Mouse (Mus musculus) stomach, embryonic 16.5 days (tissue): ENCODE results near the gene Lama4. TPM values are rescaled to one million over a fixed set of nuclear protein-coding genes. Genes with fewer than 3 reads are reported as not detected.
A peak's percentile ranks its signal among the peaks of the same experiment; 100 is the strongest.

Experiments
- ATAC-seq: fragments of 200-750 bp; cut with Nextera tagmentation; 2 replicates; pipeline ENCODE4 v1.8.0; 2017; ENCODE audit warnings: moderate number of reproducible peaks, moderate TSS enrichment; ENCODE audit not compliant: insufficient read depth, low FRiP score
- H3K27ac ChIP-seq: fragments of 300-500 bp; sonication (generic); 2 replicates; pipeline ENCODE4 v1.5.1; 2014; ENCODE audit warnings: low read length
- H3K27me3 ChIP-seq: fragments of 300-500 bp; sonication (generic); 2 replicates; pipeline ENCODE4 v1.6.1; 2014; ENCODE audit warnings: low read length, control low read depth, mixed read lengths; ENCODE audit not compliant: control insufficient read depth, insufficient read depth
- H3K36me3 ChIP-seq: fragments of 300-500 bp; sonication (generic); 2 replicates; pipeline ENCODE4 v1.6.1; 2014; ENCODE audit warnings: low read length; ENCODE audit not compliant: control insufficient read depth, insufficient read depth
- H3K4me1 ChIP-seq: fragments of 300-500 bp; sonication (generic); 2 replicates; pipeline ENCODE4 v1.6.1; 2014; ENCODE audit warnings: low read length, control low read depth, mixed read lengths; ENCODE audit not compliant: control insufficient read depth, insufficient read depth
- H3K4me2 ChIP-seq: fragments of 300-500 bp; sonication (generic); 2 replicates; pipeline ENCODE4 v1.6.1; 2014; ENCODE audit warnings: low read depth, low read length, mixed read lengths
- H3K4me3 ChIP-seq: fragments of 300-500 bp; sonication (generic); replicated peaks from 2 replicates; pipeline ENCODE4 v1.5.1; 2014; ENCODE audit warnings: mild to moderate bottlenecking, low read length
- H3K9ac ChIP-seq: fragments of 300-500 bp; sonication (generic); 2 replicates; pipeline ENCODE4 v1.6.1; 2014; ENCODE audit warnings: low read length
- H3K9me3 ChIP-seq: fragments of 300-500 bp; sonication (generic); replicated peaks from 2 replicates; pipeline ENCODE4 v1.6.1; 2016; ENCODE audit warnings: low read length, control low read depth; ENCODE audit not compliant: control insufficient read depth
- WGBS: fragments of 180-500 bp; shearing (Covaris S2); extraction: QIAGEN DNeasy Blood & Tissue Kit; methylation state at CpG from one replicate; pipeline ENCODE4 v1.1.7; 2014; 5-methylcytosine and 5-hydroxymethylcytosine counted together
- polyA plus RNA-seq: library from polyadenylated mRNA; unstranded; fragments of >200 nt; fragmentation: Nextera tagmentation; extraction: Ambion mirVana; gene quantifications from 2 replicates; pipeline ENCODE4 v1.2.1, GENCODE M21; 2015

Lama4 gene
- polyA plus RNA-seq, result 72.4 and 75.1 TPM in 2 replicates

DNA sequence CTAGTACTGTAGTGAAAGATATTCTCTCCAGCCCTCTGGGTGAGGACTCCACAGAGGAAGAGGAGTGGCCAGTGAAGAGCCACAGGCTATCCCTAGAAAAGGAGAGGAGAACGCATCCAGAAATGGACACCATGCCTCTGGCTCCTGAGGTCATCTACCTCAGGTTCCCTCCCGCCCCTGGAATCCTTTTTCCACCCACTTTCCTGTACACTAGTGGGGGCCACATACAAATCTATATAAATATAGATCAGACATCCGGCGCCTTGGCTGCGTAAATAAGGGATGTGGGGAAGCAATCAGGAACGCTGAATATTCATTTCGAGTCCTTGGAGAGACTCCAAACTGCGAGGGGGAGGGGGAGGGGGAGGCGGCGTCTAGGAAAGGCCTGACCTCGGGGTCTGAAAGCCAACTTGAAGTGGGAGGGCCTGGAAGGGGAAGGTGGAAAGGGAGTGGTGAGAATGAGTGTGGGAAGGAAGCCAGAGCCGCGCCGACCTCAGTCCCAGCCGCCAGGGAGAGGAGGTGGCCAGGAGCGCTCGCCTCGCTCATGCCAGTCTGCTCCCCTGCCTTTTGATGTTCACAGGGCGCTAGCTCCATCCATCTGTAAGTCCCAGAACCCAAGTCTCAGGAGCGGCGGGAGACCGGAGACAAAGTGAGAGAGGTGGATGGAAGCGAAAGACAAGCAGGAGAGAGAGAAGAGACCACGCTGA is at the start of gene Lama4:
Gene Lama4 (plus strand): TSS at position 441 of the 707 bp plus-strand sequence.
- peak within 1 kb of the TSS; percentile 62 for H3K4me2 ChIP-seq
- H3K9ac ChIP-seq, result peak within 1 kb of the TSS; percentile 77
- peak within 1 kb of the TSS; percentile 83 for H3K27ac ChIP-seq
- peaks cover 12% of the 10 kb centered on the region for H3K4me1 ChIP-seq
- no peaks in the 10 kb centered on the region for H3K9me3 ChIP-seq
- H3K36me3 ChIP-seq, result no peaks in the 10 kb centered on the region
- WGBS, result 3% methylated on average over 24 of the region's 24 CpGs
- peak; percentile 84 for ATAC-seq
- peak within 1 kb of the TSS; percentile 52 for H3K4me3 ChIP-seq
- H3K27me3 ChIP-seq, result no peaks in the 10 kb centered on the region

DNA sequence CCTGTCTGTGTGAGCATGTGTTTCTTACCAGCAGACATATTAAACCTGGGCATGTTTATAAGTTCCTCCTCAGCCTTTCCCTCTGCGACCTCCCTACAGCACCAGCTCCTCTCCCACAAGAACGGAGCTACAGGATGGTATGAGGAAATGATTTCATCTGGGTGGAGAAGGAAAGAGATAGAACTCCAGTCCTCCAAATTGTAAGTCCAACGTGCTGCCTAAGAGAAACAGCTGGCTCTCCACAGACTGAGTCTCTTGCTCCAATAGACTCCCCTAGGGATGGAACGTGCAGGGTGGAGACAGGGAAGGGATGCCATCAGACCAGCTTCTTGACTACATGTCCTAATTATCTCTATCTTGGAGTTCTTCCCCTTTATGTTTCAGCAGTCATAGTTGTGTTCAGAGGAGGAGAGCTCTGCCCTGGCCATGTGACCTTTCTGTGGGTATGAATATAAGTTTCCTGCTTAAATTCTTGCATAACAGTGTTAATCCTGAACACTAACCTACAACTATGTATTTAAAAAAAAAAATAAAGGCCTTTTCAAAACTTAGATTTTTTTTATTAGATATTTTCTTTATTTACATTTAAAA is 49.2 kb upstream of the Lama4 start:
- no peak overlapping the region for H3K4me2 ChIP-seq
- WGBS, result 27% methylated on average over 4 of the region's 4 CpGs
- no peak overlapping the region for H3K9ac ChIP-seq
- peak overlapping the region; percentile 48; the same call in 1 of the 2 replicates for H3K27ac ChIP-seq
- H3K4me1 ChIP-seq, result peaks cover 4% of the 10 kb centered on the region; the same call in 1 of the 2 replicates
- no peaks in the 10 kb centered on the region for H3K36me3 ChIP-seq
- no peaks in the 10 kb centered on the region for H3K27me3 ChIP-seq
- ATAC-seq, result peak; percentile 37; the same call in 1 of the 2 replicates
- H3K4me3 ChIP-seq, result no peak overlapping the region
- H3K9me3 ChIP-seq, result no peaks in the 10 kb centered on the region

DNA sequence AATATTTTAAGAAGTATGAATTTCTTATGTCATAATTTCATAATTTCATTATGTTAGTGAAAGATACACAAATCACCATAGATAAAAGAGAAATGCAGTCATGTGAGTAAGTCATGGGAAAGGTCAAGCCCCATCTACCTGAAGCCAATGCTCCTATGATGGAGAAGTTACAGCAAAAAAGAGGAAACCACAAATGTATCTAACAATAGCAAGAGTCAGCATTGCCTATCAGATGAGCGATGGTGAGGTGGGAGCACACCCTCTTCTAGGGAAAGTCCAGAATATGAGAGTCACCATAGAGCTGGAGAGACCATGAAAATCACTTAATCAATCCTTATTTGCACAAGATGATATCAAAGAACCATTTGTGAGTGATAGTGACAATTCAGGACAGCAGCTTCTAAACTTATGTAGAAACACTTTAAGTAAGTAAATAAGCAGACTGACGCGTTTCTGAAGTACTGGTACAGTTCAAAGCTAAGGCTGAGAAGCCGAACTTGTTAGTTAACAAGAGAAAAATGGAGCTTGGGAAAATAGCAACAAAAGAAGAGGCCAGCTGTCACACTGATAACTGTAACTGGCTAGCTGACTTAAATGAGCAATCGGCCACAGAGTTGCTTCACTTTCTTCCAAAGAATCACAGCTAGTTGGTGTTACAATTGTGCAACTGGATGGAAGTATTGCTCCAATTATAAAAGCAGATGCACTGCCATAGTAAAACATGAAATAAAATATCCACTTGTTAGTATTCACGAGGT is 36.2 kb upstream of the Lama4 start:
- Histone ChIP-seq H3K4me3 (no peak overlapping the region), H3K27me3 (no peaks in the 10 kb centered on the region), H3K9ac (no peak overlapping the region), H3K4me2 (no peak overlapping the region), H3K4me1 (no peaks in the 10 kb centered on the region), H3K36me3 (no peaks in the 10 kb centered on the region), H3K27ac (no peak overlapping the region), H3K9me3 (no peaks in the 10 kb centered on the region)
- ATAC-seq, result no peak
- WGBS, result 74% methylated on average over 6 of the region's 6 CpGs

DNA sequence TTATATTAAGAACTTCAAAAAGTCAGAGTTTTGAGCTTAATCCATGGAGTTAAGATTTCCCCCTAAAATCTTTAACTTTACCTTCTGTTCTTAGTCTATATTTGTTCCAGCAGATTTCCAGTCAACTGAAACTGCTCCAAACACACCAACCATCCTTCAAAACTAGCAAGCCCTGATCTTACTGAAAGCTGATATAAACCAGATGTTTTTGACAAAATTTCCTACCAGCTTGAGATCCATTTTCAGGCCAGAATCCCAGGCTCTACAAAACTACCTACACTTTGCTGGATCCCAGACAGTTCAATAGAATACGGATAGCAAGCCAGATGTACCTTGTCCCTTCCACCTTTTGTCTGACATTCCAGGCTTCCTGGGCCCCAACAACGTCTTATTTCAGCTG is 20.6 kb upstream of the Lama4 start:
- H3K27ac ChIP-seq, result no peak overlapping the region
- no peaks in the 10 kb centered on the region for H3K4me1 ChIP-seq
- no peaks in the 10 kb centered on the region for H3K9me3 ChIP-seq
- no peaks in the 10 kb centered on the region for H3K36me3 ChIP-seq
- WGBS, result 46% methylated on average over 2 of the region's 2 CpGs
- H3K9ac ChIP-seq, result no peak overlapping the region
- H3K27me3 ChIP-seq, result no peaks in the 10 kb centered on the region
- no peak for ATAC-seq
- no peak overlapping the region for H3K4me3 ChIP-seq
- no peak overlapping the region for H3K4me2 ChIP-seq

DNA sequence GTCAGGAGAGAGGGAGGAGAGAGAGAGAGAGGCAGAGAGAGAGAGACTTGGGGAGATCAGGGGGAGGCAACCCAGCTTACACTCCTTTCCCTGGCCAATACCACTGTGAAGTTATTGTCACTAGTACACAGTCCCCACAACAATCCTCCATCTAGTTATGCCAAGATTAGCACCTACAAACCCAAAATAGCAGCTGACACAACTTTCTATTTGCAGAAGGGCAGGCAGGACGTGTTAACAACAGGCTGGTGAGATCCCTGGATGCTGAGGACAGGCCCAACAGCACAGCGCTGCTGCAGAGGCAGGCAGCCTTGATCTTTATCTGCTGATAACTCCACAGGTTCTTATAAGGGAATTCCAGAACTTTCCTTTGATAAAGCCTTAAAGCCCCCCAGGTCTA is 3.4 kb upstream of the Lama4 start:
- 49% methylated on average over 2 of the region's 2 CpGs for WGBS
- Histone ChIP-seq H3K27me3 (no peaks in the 10 kb centered on the region), H3K9me3 (no peaks in the 10 kb centered on the region), H3K36me3 (no peaks in the 10 kb centered on the region), H3K4me2 (no peak overlapping the region), H3K4me1 (no peaks in the 10 kb centered on the region), H3K9ac (no peak overlapping the region), H3K4me3 (no peak overlapping the region), H3K27ac (no peak overlapping the region)
- ATAC-seq, result no peak

DNA sequence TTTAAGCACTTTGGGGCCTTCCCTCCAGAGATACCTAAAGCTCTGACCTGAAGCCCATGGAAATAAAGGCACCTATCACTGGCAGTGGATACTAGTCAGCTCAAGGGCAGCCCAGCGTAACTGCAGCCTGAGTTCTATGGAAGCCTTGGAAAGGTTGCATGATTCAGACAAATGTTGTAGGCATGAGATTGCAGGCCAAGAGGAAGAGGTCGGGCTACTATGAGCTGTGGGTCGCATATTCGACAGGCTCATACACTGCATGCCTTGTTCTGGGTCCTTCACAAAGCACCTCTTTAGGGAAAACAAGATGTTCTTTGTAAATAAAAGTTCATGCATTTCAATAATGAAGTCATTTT is 618 bp upstream of the Lama4 start:
- H3K4me1 ChIP-seq, result peaks cover 7% of the 10 kb centered on the region
- peak overlapping the region; percentile 83 for H3K27ac ChIP-seq
- H3K4me3 ChIP-seq, result no peak overlapping the region
- H3K36me3 ChIP-seq, result no peaks in the 10 kb centered on the region
- no peak for ATAC-seq
- no peak overlapping the region for H3K4me2 ChIP-seq
- H3K9me3 ChIP-seq, result no peaks in the 10 kb centered on the region
- H3K9ac ChIP-seq, result no peak overlapping the region
- no peaks in the 10 kb centered on the region for H3K27me3 ChIP-seq
- 73% methylated on average over 4 of the region's 4 CpGs for WGBS

DNA sequence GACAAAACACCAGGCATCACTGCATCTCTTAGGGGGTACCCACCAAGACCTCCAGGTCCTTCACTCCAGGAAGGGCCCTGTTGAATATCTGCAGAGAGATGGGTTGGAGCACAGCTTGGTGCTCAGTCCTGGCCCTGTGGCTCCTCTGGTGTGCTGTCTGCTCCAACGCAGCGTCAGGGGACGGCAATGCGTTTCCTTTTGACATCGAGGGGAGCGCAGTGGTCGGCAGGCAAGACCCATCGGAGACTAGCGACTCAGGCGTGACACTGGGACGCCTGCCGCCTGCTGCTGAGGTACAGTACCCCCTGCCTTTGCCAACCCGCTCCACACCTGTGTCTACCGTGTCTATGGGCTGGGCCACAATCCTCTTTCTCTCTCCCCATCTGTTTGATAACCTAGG is 542 bp downstream of the Lama4 start:
- 0 out of 2 replicates have a peak, but pooled peaks have one; percentile 26 for ATAC-seq
- peaks cover 12% of the 10 kb centered on the region for H3K4me1 ChIP-seq
- H3K4me3 ChIP-seq, result peak overlapping the region; percentile 52
- WGBS, result 2% methylated on average over 14 of the region's 14 CpGs
- peak overlapping the region; percentile 83 for H3K27ac ChIP-seq
- H3K36me3 ChIP-seq, result no peaks in the 10 kb centered on the region
- H3K9ac ChIP-seq, result peak overlapping the region; percentile 77
- H3K9me3 ChIP-seq, result no peaks in the 10 kb centered on the region
- H3K27me3 ChIP-seq, result no peaks in the 10 kb centered on the region
- peak overlapping the region; percentile 62 for H3K4me2 ChIP-seq

DNA sequence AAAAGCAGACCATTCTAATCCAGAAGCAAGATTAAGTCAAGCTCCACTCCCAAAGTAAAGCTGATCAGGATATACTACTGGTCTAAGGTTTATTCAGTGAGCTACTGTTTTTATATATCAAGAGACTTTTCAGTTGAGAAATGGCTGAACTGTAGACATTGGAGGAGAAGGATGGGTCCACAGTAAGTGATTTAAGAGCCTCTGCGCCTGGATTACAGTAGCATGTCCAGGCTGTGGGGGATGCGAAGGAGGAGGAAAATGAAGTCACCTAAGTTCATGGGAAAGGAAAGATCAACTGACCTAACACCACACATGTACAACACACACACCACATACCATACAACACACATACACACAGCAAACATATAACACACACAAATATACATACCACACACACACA is 1.3 kb downstream of the Lama4 start:
- H3K9ac ChIP-seq, result peak overlapping the region; percentile 77
- H3K4me2 ChIP-seq, result peak overlapping the region; percentile 62
- no peaks in the 10 kb centered on the region for H3K27me3 ChIP-seq
- peak overlapping the region; percentile 83; the same call in 1 of the 2 replicates for H3K27ac ChIP-seq
- H3K4me3 ChIP-seq, result peak overlapping the region; percentile 52
- H3K9me3 ChIP-seq, result no peaks in the 10 kb centered on the region
- no peak for ATAC-seq
- 58% methylated on average over 2 of the region's 2 CpGs for WGBS
- H3K36me3 ChIP-seq, result no peaks in the 10 kb centered on the region
- peaks cover 12% of the 10 kb centered on the region for H3K4me1 ChIP-seq
